Mouse (Mus musculus): ENCODE data around the gene Ftsj3. TPM values are rescaled to one million over a fixed set of nuclear protein-coding genes. Genes with fewer than 3 reads are reported as not detected.
"Not testable (repeated sequence)": the region's sequence is repeated elsewhere in the genome, so short reads cannot be mapped to it uniquely, and the experiment has no call there.

The Ftsj3 gene
- total and polyA plus RNA-seq, 2 experiments from 2014 or later, result 29.7 to 62.7 TPM

- not testable (repeated sequence) for H3K27me3 ChIP-seq (ENCODE audit: insufficient read depth, low read length); H3K4me2 ChIP-seq (ENCODE audit: low read depth); H3K27ac ChIP-seq (ENCODE audit: low read depth, low read length); H3K4me3 ChIP-seq (ENCODE audit: low read depth, low read length); ATAC-seq; H3K4me1 ChIP-seq (ENCODE audit: insufficient read depth); H3K9me3 ChIP-seq (ENCODE audit: low read length); H3K9ac ChIP-seq; DNase-seq
- 83% methylated on average over 8 of the region's 8 CpGs for WGBS
- H3K36me3 ChIP-seq (ENCODE audit: insufficient read depth), result peaks cover 51% of the 10 kb centered on the region
- peak; percentile 30; the same call in 1 of the 2 replicates for TF ChIP-seq CTCF (IDR thresholded peaks at IDR 0.05; ENCODE audit: low read depth)
Measured at GRCm38 (mm10) chr11:106233978-106234377, 21.9 kb downstream of the Ftsj3 start.

- Histone ChIP-seq H3K4me3 (ENCODE audit: low read depth, low read length) (no peak overlapping the region), H3K27ac (ENCODE audit: low read depth, low read length) (no peak overlapping the region), H3K27me3 (ENCODE audit: insufficient read depth, low read length) (no peaks in the 10 kb centered on the region), H3K9me3 (ENCODE audit: low read length) (no peaks in the 10 kb centered on the region), H3K4me2 (ENCODE audit: low read depth) (no peak overlapping the region), H3K36me3 (ENCODE audit: insufficient read depth) (peaks cover 10% of the 10 kb centered on the region), H3K9ac (no peak overlapping the region), H3K4me1 (ENCODE audit: insufficient read depth) (peaks cover 12% of the 10 kb centered on the region)
- 89% methylated on average over 3 of the region's 3 CpGs for WGBS
- no peak for ATAC-seq
- no peak for TF ChIP-seq CTCF (IDR thresholded peaks at IDR 0.05; ENCODE audit: low read depth)
- DNase-seq, result no peak
Measured at GRCm38 (mm10) chr11:106220603-106221002, 35.3 kb downstream of the Ftsj3 start.

DNA sequence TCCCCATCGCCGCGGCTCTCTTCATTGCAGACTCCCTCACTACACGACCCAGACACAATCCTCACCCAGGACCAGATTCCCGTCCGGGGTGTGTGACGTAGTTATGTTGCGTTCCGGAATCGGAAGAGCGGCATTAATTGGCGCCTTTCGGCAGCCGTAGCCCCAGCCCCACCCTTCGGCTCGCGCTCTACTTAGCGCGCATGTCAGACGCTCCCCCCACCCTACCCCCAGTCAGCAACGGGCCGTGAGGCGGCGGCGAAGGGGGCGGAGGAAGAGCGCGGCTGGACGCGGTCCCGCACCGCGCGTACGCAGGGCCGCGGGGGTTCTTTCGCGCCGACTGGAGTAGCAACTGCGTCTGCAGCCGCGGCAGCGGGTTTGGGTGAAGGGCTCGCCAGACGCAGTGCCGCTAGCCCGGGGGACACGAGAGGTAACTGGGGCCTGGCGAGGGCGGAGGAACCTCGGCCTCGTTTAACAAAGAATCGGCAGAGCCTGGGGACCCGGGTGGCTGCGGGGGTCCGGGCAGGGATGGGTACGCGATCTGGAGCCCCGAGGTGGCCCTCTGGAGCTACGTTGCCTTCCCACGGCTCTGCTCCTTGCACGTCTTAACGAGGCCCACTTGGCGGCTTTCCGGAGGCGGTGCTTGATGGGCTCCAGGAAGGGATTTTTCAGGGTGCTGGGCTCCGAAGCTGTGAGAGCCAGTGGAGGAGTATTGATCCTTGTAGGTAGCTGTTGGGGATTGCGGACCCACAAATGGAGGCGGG lies 39.0 kb downstream of the Ftsj3 start, which contains the start of gene Ddx42:
Ddx42 (plus strand) TSS at position 197 of the 761 bp plus-strand sequence.
- Histone ChIP-seq H3K4me1 (ENCODE audit: insufficient read depth) (peaks cover 16% of the 10 kb centered on the region), H3K9ac (peak within 1 kb of the TSS; percentile 99), H3K36me3 (ENCODE audit: insufficient read depth) (peaks cover 8% of the 10 kb centered on the region; the same call in 1 of the 2 replicates), H3K27me3 (ENCODE audit: insufficient read depth, low read length) (no peaks in the 10 kb centered on the region), H3K4me3 (ENCODE audit: low read depth, low read length) (peak within 1 kb of the TSS; percentile 92), H3K27ac (ENCODE audit: low read depth, low read length) (peak within 1 kb of the TSS; percentile 97), H3K9me3 (ENCODE audit: low read length) (no peaks in the 10 kb centered on the region), H3K4me2 (ENCODE audit: low read depth) (peak within 1 kb of the TSS; percentile 65)
- 3% methylated on average over 70 of the region's 70 CpGs for WGBS
- DNase-seq (peak; percentile 98), ATAC-seq (peak; percentile 94)
- no peak for TF ChIP-seq CTCF (IDR thresholded peaks at IDR 0.05; ENCODE audit: low read depth)

GRCm38 (mm10) chr11:106215927-106216729 lies 39.8 kb downstream of the Ftsj3 start, which contains the start of gene Ccdc47:
Gene Ccdc47 (minus strand): TSS chr11:106216344.
- Histone ChIP-seq H3K9ac (peak within 1 kb of the TSS; percentile 99), H3K27me3 (ENCODE audit: insufficient read depth, low read length) (no peaks in the 10 kb centered on the region), H3K4me1 (ENCODE audit: insufficient read depth) (peaks cover 16% of the 10 kb centered on the region), H3K4me2 (ENCODE audit: low read depth) (peak within 1 kb of the TSS; percentile 65), H3K4me3 (ENCODE audit: low read depth, low read length) (peak within 1 kb of the TSS; percentile 92), H3K9me3 (ENCODE audit: low read length) (no peaks in the 10 kb centered on the region), H3K27ac (ENCODE audit: low read depth, low read length) (peak within 1 kb of the TSS; percentile 97), H3K36me3 (ENCODE audit: insufficient read depth) (peaks cover 16% of the 10 kb centered on the region)
- no peak for TF ChIP-seq CTCF (IDR thresholded peaks at IDR 0.05; ENCODE audit: low read depth)
- peak; percentile 99 for DNase-seq
- under 1% methylated on average over 46 of the region's 46 CpGs for WGBS
- ATAC-seq, result peak; percentile 96

DNA sequence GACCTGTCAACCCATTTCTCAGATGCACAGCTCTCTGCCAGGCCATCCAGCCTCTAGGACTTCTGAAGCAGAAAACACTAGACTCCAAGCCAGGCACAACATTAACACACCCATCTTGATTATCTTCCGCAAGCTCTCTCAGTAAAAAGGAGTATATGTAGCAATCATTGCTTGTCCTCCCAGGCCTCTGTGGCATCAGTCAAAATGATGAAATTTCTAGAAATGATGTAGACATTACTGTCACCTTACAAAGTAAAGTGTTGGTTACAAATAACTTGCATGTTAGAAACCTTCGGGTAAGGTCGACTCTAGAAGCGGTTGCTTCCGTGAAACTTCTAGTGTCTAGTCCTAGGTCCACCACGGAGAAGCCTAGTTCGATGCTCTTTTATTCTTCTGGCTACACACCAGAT lies 40.4 kb downstream of the Ftsj3 start:
- Histone ChIP-seq H3K27ac (ENCODE audit: low read depth, low read length) (peak overlapping the region; percentile 97; the same call in 1 of the 2 replicates), H3K4me1 (ENCODE audit: insufficient read depth) (peaks cover 16% of the 10 kb centered on the region), H3K9ac (peak overlapping the region; percentile 99), H3K4me2 (ENCODE audit: low read depth) (peak overlapping the region; percentile 65), H3K36me3 (ENCODE audit: insufficient read depth) (peaks cover 20% of the 10 kb centered on the region), H3K9me3 (ENCODE audit: low read length) (no peaks in the 10 kb centered on the region), H3K4me3 (ENCODE audit: low read depth, low read length) (peak overlapping the region; percentile 92), H3K27me3 (ENCODE audit: insufficient read depth, low read length) (no peaks in the 10 kb centered on the region)
- no peak for TF ChIP-seq CTCF (IDR thresholded peaks at IDR 0.05; ENCODE audit: low read depth)
- DNase-seq (no peak), ATAC-seq (no peak)
- 29% methylated on average over 7 of the region's 7 CpGs for WGBS

DNA sequence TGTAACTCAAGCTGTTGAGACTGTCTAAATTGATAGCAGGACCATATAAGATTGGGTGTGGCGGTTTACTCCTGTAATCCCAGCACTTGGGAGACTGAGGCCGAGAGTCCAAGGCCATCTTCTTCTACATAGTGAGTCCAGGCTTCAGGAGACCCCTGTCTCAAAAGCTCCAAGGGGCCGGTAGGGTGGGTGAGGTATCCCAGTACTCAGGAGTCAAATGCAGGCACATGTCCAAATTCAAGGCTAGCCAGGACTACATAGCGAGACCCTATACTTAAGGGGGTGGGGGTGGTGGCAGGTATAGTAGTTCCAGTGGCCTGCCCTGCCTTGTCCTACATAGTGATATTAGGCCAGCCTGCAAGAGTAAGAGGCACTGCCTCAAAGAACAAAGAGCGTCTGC lies 41.0 kb downstream of the Ftsj3 start:
- no peak for TF ChIP-seq CTCF (IDR thresholded peaks at IDR 0.05; ENCODE audit: low read depth)
- ATAC-seq, result no peak
- Histone ChIP-seq H3K27me3 (ENCODE audit: insufficient read depth, low read length) (no peaks in the 10 kb centered on the region), H3K27ac (ENCODE audit: low read depth, low read length) (no peak overlapping the region), H3K9me3 (ENCODE audit: low read length) (no peaks in the 10 kb centered on the region), H3K36me3 (ENCODE audit: insufficient read depth) (peaks cover 26% of the 10 kb centered on the region), H3K4me1 (ENCODE audit: insufficient read depth) (peaks cover 16% of the 10 kb centered on the region), H3K4me3 (ENCODE audit: low read depth, low read length) (no peak overlapping the region), H3K4me2 (ENCODE audit: low read depth) (no peak overlapping the region), H3K9ac (peak overlapping the region; percentile 99; the same call in 1 of the 2 replicates)
- DNase-seq, result no peak
- 96% methylated on average over 5 of the region's 5 CpGs for WGBS
